Mouse (Mus musculus): ENCODE data around the gene Mapkap1.
A peak's percentile ranks its signal among the peaks of the same experiment; 100 is the strongest.
"Not testable (repeated sequence)": the region's sequence is repeated elsewhere in the genome, so short reads cannot be mapped to it uniquely, and the experiment has no call there.

Mapkap1 gene

DNA sequence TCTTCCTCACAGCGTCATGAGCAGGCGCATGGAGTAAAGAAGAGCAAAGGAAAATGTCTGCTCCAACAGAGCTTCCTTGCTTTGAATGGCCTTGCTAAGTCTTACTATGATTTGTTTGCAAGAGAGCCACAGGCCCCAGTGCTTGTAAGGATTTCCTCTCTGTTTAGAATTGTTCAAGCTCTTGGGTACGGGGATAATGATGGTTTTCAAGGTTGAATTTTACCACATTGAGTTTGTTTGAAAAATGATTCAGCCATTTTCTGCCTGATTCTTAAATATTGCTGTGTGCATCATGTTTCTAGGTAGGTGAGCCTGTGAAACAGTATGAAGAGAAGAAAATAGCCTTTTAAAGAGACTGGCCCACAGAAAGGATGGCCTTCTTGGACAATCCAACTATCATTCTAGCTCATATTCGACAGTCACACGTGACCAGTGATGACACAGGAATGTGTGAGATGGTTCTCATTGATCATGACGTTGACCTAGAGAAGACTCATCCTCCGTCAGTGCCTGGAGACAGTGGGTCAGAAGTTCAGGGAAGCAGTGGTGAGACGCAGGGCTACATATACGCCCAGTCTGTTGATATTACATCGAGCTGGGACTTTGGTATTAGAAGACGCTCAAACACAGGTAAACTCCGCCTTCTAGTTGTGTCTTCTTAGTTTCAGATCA, 25.3 kb downstream of the Mapkap1 start:
- DNase-seq (ENCODE audit: low spot score): no peak

DNA sequence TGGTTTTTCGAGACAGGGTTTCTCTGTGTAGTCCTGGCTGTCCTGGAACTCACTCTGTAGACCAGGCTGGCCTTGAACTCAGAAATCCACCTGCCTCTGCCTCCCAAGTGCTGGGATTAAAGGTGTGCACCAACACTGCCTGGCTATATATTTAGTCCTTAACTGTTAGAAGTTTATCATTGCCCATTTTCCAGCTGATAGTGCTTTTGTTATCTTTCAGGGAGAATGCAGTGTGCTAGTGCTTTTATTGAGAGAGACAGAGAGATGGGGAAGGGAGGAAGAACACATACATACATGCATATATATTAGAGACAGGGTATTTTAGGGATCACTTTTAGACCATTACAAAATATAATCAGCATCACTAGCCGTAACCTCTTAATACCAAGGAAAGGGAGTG, 26.3 kb downstream of the Mapkap1 start:
- not testable (repeated sequence) for DNase-seq (ENCODE audit: low spot score)

DNA sequence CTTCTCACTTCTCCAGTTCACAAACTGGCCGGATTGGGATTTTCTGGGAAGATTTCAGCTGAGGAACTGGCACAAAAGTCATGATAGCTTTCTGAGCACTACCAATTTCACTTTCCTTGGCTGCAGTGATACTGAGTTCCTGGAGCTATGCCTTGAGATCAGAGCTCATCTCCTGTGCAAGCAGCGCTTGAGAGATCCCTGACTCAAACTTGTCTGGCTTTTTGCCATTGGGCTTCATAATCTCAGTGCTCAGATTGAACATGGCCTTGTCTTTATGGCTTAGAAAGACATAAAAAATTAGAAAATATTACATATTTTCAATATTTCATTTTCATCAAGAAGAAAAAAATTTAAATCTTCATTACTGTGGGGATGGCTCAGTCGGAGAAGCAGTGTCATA, 29.8 kb downstream of the Mapkap1 start:
- DNase-seq (ENCODE audit: low spot score): no peak

DNA sequence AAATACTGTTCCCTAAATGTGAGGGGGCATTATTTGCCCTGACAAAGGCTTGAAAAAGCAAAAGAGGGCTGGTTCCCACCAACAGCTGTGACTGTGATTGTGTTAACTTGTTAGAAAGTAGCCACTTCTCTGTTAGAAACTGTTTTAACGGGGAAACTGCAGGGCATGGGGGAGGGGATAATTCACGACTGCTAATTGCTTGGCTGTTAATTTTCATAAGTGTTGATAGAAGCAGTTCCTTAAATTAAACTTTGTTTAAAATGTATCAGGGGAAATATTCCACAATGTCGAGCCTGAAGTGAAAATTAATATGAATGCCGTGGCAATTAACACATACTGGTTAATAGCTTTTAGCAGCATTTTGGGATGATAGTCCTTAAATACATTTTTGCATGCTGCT, 42.2 kb downstream of the Mapkap1 start:
- no peak for DNase-seq (ENCODE audit: low spot score)

DNA sequence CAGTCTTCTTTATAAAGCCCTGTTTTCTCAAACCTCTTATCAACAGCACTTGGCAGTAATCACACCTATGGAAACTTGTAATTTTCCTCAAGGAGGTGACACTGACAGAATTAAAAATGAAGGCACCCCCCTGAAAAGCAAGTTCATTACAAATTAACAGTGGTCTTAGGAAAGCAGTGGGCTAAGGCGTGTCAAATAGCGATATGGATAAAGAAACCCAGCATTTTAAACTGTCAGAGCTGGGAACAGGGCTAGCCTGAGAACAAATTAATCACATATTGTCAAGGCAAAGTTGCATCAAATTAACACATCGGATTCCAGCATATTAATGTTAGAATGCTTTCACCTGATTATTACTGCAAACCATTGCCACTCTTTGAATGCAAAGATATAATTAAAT, 55.9 kb downstream of the Mapkap1 start:
- no peak for DNase-seq (ENCODE audit: low spot score)

DNA sequence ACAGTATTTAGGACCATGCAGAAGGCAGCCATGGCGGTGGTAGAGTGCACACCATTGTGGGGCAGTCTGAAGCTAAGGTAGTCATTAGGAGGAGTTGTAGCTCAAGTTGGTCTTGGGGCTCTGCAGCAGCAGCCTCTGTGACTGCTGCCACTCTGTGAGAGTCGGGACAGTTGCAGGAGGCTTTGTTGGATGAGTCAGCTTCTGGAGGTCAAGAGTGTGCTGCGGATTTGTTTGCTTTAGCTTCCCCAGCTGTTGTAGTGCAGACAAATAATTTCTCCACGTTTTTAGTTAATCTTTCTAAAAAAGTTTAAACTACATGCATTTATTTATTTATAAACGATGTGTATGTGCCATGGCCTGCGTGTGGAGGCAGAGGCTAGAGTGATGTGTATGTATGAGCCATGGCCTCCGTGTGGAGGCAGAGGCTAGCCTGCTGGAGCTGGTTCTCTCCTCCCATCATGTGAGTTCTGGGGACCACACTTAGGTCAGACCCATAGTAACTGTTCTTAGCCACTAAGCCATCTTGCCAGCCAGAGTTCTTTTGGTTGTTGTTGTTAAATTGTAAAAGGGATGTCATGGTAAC, 62.1 kb downstream of the Mapkap1 start:
- DNase-seq (ENCODE audit: low spot score): no peak

DNA sequence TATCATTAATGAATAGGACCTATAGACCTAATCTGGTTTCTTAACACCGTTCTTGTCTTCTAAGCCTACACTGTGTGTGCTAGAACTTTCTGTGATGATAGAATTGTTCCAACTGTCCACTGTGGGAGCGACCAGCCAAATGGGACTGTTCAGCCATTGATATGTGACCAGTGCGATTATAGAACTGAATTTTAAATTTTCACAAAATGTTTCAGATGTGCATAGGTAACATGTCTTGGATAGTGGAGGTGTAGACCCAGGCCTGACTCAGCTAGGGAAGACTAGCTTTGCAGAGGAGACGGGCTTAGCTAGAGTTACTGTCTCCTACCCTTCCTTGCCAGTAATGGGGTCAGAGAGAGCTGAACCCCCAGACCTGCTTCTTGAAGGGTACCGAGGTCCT, 62.8 kb downstream of the Mapkap1 start:
- DNase-seq (ENCODE audit: low spot score): no peak

DNA sequence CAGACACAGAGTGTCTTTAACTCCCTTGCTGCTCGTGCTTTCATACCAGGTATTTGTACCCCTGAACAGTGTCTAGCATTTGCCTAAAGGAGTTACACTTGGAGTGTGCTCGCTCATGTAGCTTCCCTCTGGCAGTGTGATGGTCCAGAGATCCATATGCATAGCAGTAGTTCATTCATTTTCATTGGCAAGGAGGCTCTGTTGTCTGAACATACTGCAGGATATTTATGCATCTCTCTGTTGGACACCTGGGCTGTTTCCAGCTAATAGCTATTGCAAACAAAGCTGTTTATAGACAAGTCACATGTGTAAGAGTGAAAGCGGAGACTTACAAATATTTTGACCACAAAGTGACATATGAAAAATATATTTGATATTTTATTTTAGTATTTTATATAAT, 67.2 kb downstream of the Mapkap1 start:
- DNase-seq (ENCODE audit: low spot score): no peak

DNA sequence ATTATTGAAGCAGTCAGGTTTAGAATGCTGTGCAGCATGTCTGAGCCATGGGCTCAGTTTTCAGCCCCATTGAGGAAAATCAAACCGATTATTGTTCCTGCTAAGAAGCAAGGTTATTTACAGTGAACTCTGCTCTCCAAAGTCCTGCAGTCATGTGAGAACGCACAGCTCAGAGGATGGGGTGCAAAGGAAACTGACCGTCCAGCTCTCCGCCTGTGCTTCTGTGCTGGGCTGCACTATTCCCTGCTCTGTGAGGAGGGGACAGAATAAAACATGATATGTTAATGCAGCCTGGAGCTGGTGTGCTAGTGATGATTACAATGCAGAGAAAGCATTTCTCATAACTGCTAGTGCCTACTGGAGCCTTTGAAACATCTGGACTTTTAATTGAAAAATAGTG, 74.8 kb downstream of the Mapkap1 start:
- DNase-seq (ENCODE audit: low spot score): no peak

DNA sequence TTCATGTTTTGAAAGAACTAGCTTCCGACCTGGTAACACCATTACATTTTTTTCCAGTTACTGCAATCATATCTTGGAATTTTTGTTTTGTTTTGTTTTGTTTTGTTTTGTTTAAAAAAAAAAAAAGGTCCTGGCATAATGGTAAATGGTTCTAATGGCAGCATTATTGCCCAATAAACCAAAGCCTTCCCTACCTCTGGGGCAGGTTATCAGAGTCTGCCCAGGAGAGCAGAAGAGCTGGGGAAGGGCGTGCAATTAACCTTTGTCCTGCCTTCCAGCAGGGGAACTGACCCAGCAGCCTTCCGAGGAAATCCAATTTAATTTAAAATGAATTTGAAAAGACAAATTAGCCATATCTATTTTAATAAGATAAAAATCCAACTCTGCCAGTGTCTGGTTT, 75.5 kb downstream of the Mapkap1 start:
- no peak for DNase-seq (ENCODE audit: low spot score)

DNA sequence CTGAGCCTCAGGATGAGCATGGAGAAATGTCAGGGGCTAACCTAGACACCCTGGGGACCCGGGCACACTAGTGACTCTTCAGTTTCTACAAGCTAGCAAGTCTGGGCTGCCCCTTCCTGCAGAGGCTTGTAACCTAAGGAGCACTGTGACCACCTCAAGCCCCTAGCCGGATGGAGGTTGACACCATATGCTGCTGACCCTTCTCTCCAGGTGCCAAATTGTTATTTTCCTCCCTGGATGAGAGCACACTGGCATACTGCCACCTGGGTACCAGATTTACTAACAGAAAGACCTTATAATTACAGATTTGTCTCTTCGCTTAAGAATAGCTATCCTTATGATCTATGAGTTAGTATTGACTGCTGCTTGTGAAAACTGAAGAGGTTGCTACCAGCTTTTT, 76.0 kb downstream of the Mapkap1 start:
- DNase-seq (ENCODE audit: low spot score): no peak

DNA sequence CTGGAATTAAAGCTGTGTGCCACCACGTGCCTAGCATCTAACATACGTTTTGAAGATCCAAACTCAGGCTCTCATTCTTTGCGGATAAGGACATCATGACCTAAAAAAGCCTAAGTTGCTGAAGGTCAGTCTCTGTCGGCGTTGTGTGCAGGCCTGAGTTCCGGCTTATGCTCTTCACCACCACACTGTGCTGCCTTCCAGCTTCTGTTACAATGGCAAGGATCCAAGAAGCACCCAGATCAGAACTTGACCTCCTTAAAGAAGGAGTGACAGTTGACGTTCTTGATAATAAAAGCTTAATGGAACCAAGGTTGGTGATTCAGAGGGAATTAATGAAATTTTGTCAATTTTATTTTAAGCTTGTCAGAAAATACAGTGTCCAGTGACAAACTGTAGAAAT, 80.7 kb downstream of the Mapkap1 start:
- DNase-seq (ENCODE audit: low spot score): no peak

DNA sequence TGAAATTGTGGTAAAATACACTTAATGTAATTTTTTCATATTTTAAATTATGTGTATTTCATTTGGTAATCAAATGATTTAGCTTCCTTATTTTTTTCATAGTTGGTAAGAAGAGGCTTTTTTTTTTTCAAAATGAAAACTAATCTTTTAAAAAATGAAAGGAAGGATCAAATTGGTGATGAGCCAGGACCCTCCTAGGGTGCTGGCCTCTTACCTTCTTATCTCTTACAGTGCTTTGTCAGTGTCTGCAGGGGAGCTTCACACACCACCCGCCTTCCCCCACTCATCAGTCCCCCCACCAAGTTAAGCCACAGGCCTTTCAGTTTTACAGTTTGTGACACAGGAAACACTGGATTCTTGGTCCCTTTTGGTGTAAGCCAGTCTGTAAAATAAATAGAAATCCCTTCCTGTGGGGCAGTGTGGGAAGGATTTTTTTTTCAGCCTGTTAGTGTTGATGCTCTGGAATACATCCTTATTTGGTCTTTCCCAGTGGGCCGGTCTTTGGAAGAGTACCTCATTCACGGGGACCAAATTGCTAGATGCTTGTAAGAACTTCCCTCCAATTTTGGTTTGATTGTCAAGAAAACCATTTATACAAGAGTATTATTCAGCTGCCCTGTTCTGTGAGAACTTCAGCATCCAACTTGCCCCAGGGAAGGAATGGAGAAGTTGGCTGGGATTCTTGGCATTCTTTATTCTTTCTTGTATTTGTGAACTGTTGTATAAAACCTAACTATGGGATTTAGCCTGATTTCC, 97.6 kb downstream of the Mapkap1 start:
- DNase-seq (ENCODE audit: low spot score): no peak

DNA sequence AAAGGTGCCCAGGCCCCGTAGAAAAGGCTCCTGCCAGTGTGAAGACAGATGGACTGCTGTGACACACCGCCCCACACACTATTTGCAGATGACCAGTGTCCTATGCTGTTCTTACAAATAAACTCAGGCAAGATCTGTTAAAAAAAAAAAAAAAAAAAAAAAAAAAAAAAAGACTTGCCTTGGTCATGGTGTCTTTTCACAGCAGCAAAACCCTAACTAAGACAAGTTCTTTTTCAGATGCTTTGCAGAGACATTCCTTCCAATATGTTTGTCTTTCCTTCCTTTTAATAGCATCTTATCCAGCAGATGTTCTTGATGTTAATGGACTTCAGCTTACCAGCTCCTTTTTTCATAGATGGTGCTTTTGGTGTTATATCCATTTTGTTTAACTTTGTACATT, 99.6 kb downstream of the Mapkap1 start:
- DNase-seq (ENCODE audit: low spot score): not testable (repeated sequence)

DNA sequence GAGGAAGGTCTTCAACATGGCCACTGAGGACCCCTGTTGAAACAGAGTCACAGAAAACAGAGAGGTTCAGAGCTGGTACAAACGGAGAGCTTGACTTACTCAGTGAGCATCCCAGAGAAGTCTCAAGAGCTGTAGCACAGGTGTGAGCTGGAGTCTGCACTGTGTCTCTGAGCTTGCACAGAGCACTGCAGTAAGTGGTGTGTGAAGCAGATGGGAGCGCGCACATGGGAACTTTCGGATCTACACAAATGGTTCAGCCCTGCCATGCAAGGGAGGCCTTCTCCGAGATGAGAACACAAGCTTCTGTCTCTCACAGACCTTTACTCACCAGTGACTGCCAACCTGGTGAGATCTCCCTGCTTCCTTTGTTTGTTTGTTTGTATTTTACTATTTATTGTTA, 103.3 kb downstream of the Mapkap1 start:
- DNase-seq (ENCODE audit: low spot score): no peak

DNA sequence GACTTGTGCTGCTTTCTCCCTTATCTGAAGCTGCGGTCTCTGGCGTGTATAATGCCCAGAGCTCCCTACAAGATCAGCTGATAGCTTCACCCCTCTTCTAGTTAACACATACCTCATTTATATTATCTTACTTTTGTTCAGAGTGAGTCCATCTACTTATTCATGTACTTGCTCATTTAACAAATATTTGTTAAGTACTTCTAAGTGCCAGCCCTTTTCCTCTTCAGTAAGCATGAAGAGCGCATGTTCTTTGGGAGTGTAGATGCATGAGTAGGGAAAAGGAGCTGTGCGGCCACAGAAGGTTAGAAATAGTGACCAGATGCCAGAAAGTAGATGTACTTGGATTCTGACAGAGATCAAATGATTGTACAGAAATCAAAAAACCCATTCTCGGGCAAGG, 108.7 kb downstream of the Mapkap1 start:
- no peak for DNase-seq (ENCODE audit: low spot score)

DNA sequence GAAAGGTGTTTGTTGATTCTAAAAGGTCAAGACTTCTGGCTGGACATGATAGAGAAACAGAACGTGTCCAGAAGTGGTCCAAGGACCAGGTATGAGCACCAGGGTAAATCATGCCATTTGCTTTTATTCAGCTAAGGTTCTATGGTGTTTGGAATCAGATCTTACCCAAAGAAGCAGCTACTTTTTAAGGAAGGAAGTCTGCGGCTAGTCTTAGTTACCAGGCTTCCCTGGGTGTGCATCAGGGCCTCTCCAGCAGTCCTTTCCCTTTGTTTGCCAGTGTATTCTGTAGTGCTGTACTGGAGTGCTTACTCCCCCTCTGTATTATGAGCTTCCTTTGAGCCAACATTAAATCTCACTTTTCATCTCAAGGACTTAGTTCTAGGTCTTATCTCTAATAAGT, 111.5 kb downstream of the Mapkap1 start:
- no peak for DNase-seq (ENCODE audit: low spot score)

DNA sequence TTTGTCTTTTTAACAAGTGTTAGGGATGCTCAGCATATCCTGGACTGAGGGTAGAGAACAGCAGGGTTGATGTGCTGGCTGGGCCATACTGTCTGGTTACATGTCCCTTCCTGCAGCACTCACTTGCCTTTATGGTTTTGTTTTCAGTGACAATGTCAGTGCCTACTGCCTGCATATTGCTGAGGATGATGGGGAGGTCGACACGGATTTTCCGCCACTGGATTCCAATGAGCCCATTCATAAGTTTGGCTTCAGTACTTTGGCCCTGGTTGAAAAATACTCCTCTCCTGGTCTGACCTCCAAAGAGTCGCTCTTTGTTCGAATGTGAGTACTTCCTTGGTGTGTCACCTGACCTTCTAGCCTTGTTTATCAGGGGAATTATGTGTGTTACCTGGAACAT, 112.0 kb downstream of the Mapkap1 start:
- no peak for DNase-seq (ENCODE audit: low spot score)

DNA sequence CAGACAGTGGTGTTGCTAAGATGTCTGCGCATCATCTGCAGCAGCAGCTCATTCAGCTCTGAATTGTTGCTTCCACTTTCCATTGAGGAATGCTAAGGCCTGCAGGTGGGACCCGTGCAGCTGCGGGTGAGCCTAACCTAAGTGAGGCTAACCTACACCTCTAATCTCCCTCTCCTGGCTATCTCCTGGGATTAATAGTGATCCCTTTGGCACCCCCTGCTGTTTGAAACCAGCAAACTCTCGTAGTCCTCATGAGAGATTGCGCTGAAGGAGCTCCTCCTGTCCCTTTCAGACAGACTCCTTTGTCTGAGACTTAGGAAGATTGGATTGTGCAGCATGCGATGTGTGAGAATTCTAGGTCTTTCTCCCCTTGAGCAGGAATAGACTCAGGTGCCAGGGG, 113.0 kb downstream of the Mapkap1 start:
- no peak for DNase-seq (ENCODE audit: low spot score)

DNA sequence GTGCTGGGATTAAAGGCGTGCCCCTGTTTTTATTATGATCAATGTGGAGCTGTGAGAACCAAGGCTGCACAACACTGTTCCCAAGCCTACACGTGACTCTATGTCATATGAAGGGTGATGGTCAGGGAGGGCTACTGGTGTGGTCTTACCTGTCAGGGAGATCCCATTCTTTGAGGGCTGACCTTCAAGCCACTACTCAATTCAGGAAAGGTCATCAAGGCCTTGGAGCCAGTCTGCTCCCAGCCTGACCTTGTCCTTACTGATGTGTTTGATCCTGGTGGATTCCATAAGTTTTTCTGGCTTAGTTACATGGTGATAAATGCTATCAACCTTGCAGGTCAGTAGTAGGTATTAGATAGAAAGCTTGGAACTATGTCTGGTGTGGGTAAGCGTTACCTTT, 114.8 kb downstream of the Mapkap1 start:
- DNase-seq (ENCODE audit: low spot score): no peak

DNA sequence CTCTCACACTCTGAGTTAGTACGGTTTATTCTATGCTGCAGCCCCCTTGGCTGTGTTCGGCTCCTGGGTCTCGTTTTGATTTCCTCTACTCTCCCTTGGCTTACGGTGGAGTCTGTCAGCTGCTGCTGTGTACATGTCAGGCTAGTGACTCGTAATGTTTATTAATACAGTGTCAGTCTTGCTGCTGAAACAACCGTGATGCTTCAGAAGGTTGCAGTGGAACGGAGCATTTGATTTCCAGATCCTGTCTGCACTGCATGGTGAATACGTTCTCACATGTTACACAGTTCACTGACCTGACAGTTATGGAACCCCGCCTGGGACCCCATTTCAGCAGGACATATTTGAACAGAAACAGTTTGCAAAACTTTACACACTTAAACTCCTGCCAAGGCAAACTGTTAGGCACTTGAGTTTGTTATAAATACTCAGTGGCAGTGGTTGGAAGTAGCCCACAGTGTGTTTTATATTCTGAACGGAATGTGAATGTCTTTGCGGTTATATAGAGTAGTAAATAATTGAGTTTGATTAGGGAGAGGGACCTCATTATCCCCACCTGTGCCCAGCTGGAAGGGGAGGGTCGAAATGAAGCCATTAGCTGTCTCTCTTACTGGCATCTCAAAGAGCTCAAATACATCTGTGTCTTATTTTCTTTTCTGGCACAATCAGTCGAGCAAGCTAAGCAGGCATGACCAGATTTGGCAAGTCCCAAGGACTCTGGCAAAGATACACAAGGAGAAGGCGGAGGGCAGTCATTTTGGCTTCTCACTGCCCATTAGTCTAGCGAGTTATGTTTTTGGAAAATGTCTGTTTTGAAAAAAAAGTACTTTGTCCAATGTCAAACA, 120.2 kb downstream of the Mapkap1 start:
- peak; percentile 85 for DNase-seq (ENCODE audit: low spot score)

DNA sequence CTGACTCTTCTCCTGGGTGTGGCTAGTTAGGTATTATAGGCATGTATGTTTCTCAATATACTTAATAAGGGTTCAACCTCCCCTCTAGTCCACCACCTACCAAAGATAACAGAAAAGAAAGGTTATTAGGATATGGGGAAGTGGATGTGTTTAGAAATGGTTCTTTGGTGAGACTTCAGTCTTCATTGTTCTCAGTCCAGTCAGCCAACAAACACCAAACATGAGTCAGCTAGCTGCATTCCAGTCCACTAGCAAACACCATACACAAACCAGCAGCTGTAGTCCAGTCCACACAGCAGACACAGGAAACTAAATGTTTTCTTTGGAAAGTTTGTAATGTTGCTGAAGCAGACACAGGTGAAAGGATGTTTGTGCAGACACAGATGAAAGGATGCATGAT, 121.9 kb downstream of the Mapkap1 start:
- DNase-seq (ENCODE audit: low spot score): no peak

DNA sequence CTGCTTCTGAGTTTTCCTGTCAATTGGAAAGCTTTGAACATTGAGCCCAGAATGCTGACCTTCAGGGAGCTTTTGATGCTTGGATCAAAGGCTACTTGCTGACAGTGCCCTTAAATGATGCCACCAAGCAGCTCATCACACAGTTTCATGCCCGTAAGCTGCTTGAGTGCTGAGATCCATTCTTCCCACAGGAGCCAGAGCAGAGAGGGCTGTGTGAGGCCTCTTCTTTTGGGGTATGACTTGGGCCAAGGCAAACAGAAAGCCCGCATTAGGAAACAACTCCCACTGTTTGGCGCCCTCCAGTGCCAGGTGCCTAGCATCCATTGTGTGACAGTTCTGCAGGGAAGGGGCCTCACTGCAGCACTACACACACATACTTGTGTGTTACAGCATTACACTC, 123.5 kb downstream of the Mapkap1 start:
- no peak for DNase-seq (ENCODE audit: low spot score)

All from ovary, adult 18-20 months (tissue).